Mouse (Mus musculus): ENCODE results near the gene Scube3. TPM values are rescaled to one million over a fixed set of nuclear protein-coding genes. Genes with fewer than 3 reads are reported as not detected.

Scube3 gene
- 2.5 TPM in 2 replicates for polyA plus RNA-seq (2012; rRNA removed)

DNA sequence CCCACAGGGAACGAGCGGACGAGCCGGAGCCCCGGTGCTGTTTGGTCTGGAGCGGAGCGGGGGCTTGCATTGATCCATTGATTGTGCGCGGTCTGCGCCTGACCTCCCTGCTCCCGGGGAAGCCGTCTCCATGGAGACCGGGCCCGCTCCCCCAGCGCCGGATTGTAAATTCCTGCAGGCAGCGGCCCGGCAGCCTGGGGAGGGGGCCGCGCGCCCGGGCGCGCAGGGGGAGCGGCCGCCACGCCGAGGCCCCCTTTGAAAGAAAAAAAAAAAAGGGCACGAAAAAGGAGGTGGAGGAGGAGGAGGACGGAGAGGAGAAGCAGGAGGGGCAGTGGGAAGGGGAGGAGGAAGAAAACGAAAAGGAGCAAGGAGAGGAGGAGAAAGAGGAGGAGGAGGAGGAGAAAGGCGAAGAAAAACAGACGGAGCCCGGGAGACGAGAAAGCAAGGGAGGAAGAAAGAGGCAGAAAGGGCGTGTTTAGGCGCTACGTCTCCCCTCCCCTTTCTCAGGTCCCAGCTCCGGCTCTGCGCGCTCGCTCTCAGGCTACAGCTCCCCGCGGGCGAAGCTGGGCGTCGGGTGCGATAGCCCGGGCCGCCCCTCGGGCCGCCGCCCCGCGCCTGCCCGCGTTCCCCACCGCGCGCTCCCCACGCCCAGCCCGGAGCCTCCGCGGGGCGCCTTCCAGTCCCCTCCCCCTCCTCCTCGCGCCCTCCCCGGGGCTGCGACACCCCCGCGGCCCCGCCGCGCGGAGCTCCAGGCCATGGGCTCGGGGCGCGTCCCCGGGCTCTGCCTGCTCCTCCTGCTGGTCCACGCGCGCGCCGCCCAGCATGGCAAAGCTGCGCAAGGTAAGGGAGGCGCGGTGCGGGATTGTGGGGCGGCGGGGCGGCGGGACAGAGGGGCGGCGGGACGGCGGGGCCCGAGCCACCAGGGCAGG is at the start of gene Scube3:
Gene Scube3, plus strand, starts transcription at position 371 of the 929 bp plus-strand sequence.
- no peak for DNase-seq (ENCODE audit: extremely low spot score in 1 of 2, low spot score in 1 of 2)

DNA sequence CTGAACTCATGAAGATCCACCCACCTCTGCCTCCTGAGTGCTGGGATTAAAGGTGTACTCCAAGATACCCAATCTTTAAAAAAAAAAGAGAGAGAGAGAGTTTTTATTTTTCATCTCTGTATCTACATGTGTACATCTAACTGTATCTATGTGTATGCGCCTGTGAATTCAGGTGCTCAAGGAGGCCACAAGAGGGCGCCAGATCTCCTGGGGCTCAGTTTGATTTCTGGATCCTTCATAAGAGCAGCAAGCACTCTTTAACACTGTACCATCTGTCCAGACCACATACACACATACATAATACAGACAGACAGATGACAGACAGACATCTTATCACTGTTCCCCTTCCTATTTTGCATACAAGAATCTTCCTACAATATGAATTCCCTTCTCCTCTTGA is 49.6 kb upstream of the Scube3 start:
- DNase-seq (ENCODE audit: extremely low spot score in 1 of 2, low spot score in 1 of 2) = no peak

DNA sequence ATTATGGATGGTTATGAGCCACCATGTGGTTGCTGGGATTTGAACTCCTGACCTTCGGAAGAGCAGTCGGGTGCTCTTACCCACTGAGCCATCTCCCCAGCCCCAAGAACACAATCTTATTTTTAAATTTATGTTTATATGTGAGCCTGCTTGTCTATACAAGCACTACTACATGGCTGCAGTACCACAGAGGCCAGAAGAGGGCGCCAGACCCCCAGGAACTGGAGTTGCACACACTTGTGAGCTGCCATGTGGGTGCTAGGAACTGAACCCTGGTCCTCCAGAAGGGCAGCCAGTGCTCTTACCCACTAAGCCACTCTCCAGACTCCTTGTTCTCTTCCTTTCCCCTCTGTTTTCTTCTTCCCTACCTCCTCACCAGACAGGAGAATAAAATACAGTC is 48.1 kb upstream of the Scube3 start:
- no peak for DNase-seq (ENCODE audit: extremely low spot score in 1 of 2, low spot score in 1 of 2)

DNA sequence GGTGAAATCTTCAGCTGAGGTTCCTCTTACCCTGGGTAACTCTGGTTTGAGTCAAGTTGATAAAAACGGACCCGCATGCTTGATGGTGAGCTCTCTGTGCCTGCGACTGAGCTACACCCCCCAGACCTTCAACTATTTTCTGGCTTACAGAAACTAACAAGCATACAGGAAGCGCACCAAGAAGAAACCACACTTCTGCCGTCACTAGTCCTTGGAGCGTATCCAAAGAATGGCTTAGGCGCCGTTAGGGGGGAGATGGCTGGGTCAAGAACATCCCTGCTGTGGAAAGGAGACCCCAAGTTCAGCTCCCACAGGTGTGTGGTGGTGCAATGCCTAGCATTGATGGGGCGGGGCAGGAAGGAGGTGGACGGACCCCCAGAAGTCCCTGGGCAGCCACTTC is 45.5 kb upstream of the Scube3 start:
- no peak for DNase-seq (ENCODE audit: extremely low spot score in 1 of 2, low spot score in 1 of 2)

DNA sequence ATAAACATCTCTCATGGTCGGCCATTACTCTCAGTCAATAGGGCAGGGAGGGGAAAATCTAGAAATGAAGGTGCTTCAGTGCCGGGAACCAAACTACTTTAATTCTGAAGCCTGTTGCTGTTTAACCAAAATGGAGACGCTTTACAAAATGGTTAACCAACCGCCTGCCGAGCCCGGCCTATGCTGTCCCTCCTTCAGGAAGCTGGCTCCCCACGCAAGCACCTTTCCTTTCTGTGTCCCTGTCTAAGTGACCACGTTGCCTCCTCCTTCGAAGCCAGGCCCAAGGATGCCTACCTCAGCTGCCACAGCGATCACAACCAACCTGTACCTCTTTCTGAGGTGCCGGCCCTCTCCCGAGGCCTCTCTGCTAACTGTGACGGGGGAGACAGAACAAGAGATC is 44.6 kb upstream of the Scube3 start:
- DNase-seq (ENCODE audit: extremely low spot score in 1 of 2, low spot score in 1 of 2) = no peak

DNA sequence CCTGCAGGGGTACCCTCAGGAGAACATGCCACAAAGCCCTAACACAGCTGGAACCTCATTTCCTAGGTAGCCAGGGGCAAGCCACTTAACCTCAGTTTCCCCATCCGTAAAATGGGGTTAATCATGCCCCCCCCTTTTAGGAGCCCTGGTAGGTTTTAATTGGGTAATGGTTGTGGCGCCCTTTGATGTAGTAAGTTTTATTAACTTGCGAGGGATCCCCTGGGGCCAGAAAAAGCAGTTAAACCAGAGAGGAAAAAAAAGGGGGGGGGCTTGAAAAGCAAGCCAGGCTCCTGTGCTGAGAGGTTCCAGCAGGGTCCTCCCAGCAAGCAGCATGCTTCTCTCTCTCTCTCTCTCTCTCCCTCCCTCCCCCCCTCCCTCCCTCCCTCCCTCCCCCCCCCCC is 42.9 kb upstream of the Scube3 start:
- no peak for DNase-seq (ENCODE audit: extremely low spot score in 1 of 2, low spot score in 1 of 2)

DNA sequence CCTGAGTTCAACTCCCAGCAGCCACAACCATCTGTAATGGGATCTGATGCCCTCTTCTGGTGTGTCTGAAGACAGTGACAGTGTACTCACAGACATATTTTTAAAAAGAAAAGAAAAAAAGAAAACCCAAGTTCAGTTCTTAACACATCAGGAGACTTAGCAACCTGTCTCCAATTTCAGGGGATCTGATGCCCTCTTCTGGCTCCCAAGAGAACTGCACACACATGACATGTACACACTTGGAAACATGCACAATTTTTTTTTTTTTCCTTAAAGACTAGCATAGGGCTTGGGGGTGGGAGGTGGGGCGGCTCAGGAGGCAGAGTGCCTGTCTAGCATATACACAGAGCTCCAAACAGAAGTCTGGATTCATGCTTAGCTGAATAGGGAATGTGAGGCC is 41.3 kb upstream of the Scube3 start:
- DNase-seq (ENCODE audit: extremely low spot score in 1 of 2, low spot score in 1 of 2) = no peak

DNA sequence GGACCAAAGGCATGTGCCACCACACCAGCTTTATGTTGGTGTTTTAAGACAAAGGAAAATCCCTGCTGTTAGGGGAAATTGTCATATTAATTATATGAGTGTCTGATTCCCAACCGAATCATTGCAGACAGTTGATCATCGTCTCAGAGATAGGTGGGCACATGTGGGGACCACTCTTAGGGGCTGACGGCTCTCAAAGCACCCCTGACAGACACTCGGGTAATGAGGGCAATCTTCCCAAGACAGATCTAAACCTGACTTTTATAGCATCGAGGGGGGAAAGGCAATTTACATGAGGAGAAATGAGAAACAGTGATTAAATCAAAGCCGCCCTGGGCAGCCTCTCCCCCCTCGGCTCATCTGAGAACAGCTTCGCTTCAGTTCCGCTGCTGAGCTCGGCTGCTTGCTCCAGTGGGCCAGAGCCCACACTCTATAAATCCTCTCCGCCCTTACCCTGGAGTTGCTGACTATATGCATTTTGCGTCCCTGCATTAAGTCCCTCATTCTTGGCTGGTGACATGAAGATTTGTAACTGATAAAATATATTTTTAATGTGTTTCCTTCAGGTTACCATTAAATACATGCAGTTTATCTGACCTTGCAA is 40.6 kb upstream of the Scube3 start:
- DNase-seq (ENCODE audit: extremely low spot score in 1 of 2, low spot score in 1 of 2) = no peak

DNA sequence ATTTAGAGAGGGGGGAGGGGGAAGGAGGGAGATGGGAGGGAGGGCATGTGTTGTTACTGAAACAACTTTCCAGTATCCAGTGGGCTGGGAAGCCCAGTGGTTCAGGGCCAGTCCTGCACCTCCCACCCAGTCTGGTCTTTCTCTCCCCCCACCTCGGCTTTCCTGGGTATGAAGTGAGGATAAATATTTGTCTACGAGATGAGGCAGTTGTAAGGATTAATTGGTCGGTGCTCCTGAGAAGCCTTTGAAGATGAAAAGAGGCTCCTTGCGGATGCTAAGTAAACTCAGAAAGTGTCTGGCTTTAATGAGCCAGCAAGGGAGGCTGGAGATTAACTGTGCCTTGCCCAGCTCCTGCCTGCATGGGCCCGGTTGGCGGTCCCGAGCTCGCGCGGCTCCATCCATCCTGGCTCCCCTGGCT is 40.0 kb upstream of the Scube3 start:
- DNase-seq (ENCODE audit: extremely low spot score in 1 of 2, low spot score in 1 of 2) = no peak

DNA sequence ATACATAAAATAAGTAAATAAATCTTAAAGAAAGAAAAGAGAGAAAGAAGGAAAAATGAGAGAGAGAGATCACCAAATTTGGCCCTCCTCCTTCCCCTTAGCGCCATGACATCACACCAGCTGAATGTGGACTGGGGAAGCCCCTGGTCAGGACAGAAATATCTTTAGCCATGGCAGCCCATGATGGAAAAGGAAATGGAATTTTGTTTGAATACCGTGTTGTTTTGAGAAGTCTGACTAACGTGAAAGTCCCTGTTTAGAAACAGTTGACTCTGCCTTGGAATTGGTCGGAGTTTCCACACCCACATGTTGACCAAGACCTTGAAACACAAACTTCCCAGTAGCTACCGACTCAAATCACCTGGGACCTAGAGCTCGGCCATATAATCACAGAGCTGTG is 37.5 kb upstream of the Scube3 start:
- DNase-seq (ENCODE audit: extremely low spot score in 1 of 2, low spot score in 1 of 2) = no peak

DNA sequence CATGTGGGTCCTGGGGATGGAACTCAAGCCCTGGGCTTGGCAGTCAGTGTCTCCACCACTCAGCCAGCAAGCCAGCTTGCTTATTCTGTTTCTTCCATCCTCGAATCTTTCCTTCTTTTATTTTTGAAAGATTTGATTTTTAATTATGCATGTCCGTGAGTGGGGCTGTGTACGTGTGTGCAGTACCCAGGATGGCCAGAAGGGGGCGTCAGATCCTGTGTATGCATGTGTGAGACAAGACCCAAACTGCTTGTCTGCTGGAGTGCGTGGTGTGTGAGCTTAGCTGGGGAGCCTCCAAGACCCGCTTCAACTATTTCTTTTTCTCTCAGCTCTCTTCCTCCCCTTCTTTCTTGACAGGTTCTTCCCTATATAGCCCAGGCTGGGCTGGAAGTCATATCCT is 35.6 kb upstream of the Scube3 start:
- no peak for DNase-seq (ENCODE audit: extremely low spot score in 1 of 2, low spot score in 1 of 2)

DNA sequence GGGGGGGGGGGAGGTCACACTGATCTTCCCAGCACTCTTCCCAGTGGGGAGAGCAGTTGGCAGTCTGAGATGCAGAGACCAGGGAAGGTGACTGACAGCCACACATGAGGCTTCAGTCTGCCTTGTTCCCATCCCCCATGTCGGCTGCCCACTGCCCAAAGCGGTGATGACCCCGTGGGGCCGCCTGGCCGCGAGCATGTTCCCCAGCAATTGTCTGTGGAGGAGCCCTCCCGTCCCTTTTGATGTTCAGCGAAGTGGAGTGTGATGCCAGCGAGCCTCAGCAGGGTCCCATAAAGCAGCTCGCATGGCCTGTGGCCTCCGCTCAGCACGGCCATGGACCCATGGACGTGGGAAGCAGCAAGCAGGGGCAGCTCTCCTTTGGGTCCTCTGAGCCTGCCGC is 34.7 kb upstream of the Scube3 start:
- no peak for DNase-seq (ENCODE audit: extremely low spot score in 1 of 2, low spot score in 1 of 2)

DNA sequence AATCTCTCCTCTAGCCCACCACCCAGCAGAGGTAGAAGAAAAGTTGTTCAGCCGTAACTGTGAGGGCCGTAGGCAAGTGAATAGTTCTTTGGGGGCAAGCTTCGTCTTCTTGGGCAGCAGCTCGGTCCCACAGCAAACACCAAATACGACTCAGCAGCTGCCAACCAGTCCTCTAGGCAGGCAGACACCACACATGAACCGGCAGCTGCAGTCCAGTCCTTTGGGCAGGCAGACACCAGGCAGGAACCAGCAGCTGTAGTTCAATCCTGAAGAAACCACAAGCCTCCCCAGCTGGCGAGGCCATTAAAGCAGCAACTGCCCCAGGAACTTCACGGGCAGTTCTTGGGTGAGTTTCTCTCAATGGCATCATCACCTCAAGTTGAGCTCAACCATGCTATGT is 29.7 kb upstream of the Scube3 start:
- DNase-seq (ENCODE audit: extremely low spot score in 1 of 2, low spot score in 1 of 2) = no peak

DNA sequence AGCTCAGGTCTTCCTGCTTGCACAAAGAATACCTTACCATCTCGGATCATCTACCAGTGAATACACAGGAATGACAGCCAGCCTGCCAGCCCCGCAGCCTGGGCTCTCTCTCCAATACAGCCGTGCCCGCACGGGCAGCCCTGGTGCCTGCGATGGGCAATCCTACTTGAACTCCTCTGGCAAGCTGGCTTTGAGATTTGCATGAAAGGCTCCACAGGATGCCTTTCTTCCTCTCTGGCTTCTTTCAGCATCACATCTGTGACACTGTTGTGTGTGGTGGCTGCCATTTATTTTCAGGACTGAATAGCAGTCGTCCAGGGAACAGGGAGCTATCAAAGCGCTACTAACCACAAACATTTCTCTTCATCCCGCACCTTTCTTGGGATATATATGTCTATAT is 25.6 kb upstream of the Scube3 start:
- no peak for DNase-seq (ENCODE audit: extremely low spot score in 1 of 2, low spot score in 1 of 2)

DNA sequence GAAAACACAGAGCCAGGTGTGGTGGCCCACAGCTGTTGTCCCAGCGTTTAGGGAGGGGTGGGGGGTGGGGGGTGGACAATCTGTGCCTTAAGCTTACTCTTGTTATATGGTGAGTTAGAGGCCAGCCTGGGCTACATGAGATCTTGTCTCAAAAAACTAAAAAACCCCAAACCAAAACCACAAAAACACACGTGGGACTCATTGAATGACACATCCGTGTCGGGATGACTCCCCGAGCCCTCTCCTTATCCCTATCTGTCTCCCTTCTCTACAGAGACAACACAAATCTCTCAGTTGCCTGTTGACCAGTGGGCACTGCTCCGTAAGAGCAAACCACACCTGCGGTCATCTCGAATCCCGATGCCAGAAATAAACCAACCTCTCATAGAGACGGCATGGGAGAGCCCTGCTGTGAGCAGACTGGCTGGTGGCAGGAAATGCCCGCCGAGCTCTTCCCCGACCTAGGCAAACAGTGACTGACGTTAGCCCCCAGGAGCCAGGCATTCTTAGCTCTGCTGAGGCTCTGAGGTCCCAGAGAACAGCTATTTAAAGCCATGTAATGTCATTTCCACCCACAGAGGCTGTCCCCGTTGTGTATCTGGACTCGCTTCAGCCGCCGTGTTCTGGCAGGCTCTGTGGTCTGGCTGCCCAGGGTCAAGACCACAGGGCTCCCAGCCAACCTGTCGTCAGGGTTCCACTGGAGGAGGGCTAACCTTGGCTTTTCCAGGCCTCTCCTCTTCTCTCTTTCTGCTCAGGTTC is 24.3 kb upstream of the Scube3 start:
- no peak for DNase-seq (ENCODE audit: extremely low spot score in 1 of 2, low spot score in 1 of 2)

DNA sequence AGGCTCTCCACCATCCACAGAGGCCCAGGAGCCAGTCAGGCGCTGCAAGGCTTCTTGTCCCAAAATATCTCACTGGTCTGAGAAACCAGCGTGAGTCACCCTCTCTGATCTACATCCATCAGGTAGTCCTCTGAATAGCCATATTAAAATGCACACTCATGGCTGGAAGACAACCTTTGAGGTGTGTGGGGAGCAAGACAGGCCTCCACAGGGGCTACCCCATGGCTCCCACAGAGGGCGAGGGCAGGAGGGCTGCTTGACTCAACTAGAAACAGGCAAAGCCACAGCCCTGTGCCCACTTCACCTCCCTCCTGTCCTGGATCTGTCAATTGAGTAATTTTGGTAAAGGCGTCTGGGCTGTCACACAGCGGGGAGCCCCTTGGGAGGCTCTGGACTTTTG is 21.5 kb upstream of the Scube3 start:
- DNase-seq (ENCODE audit: extremely low spot score in 1 of 2, low spot score in 1 of 2) = no peak

DNA sequence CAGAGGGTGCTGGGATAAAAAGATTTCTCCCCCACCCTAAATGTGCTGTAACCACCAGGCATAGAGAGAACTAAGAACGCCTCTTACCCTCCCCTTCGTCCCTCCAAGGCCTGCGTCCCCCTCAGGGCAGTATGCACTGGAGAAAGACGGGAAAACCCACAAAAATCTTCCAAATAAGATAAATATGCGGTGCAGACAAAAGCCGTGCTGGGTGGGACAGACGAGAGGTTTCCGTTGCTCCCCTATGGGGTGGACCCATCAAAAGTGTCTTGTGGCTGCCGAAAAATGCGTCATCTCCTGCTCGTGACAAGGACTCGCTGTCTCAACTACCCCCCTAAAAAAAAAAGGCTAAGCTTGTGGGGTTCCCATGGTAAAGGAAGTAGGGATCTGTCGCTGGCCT is 19.0 kb upstream of the Scube3 start:
- no peak for DNase-seq (ENCODE audit: extremely low spot score in 1 of 2, low spot score in 1 of 2)

DNA sequence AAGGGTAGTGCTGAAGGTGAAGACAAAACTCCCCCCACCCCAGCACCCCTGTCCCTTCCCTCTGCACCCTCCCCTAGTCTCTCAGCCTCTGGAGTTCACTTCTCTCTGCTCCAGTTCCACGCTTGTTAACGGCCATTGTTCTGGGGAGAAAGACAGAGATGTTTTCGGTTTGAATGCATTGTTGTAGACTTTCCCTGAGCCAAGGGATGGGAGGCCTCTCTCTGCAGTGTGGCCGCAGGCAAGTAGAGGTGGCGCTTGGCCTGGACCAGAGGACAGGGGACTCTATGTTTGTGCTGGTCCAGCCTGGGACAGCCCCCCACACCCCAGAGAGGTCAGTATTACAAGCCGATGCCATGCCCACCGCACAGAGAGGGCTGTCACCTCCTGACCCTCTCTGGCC is 18.3 kb upstream of the Scube3 start:
- DNase-seq (ENCODE audit: extremely low spot score in 1 of 2, low spot score in 1 of 2) = no peak

DNA sequence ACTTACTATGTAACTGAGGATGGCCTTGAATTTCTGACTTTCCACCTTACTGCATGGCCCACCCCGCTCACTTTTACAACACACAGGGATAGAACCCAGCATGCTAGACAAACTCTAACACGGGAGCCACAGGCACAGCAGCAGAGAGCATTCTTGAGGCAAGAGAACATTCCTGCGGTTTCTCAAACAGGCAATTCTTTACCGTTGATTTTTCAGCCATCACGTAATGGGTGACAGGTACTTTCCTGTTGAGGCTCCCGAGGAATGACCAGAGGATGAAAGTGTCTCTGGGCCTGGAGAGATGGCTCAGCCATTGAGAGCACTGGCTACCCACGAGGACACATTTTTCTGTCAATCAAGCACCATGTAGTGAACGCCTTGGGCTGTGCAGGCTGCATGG is 17.6 kb upstream of the Scube3 start:
- DNase-seq (ENCODE audit: extremely low spot score in 1 of 2, low spot score in 1 of 2) = no peak

DNA sequence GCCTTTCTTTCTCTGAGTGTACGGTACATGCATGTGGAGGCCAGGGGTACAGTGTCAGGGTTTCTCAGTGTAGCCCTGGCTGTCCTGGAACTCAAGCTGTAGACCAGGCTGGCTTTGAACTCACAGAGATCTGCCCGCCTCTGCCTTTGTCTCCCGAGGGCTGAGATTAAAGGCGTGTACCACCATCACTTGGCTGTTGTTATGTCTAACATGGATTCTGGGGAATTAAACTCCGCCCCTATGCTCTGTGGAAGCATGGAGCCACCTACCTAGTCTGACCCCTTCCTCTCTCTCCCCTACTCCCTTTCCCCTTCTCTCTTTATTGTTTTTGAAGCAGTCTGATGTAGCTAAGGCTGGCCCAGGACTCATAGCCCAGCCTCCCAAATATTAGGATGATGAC is 12.1 kb upstream of the Scube3 start:
- no peak for DNase-seq (ENCODE audit: extremely low spot score in 1 of 2, low spot score in 1 of 2)

DNA sequence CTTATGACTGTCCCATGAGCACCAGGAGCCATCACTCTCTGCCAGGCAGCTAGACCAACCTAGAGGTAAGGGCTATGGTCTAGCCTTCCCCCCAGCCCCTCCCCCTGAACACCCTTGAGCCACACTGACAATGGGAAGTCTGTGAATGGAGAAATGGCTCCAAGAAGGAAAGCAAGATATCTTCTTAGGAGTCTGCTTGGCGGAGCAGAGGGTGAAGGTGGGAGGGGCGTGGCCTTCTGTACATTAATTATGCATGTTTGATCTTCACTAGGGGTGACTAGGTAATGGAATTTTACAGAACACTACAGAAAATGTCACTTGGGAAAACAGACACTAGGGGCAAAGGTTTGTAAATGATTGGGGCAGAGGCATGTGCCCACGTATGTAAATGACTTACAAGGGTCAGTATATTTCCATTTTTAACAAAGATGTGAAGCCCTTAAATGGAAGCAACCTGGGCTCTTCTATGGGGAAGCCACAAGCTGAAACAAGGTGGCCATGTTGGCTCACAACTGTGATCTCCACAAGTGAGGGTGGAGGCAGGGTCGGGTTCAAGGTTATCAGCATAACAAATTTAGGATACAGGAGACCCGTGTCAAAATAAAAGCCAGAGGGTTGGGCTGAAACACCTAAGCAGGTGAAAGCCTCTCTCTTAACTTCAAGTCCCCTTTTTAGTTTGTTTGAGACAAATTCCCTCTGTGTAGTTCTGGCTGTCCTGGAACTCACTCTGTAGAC is 11.4 kb upstream of the Scube3 start:
- DNase-seq (ENCODE audit: extremely low spot score in 1 of 2, low spot score in 1 of 2) = no peak

Data from frontal cortex, adult 2 months (tissue).